Mouse (Mus musculus): ENCODE data around the gene Wbp2.

Wbp2 gene

GRCm38 (mm10) chr11:116064187-116064867 lies 22.5 kb downstream of the Wbp2 start:
- in situ Hi-C loops (cut with MboI, MseI), result no loop called here

- in situ Hi-C loops (cut with MboI, MseI), result no loop called here
These were observed 23.2 kb downstream of the Wbp2 start for GRCm38 (mm10) chr11:116063562-116063961.

DNA sequence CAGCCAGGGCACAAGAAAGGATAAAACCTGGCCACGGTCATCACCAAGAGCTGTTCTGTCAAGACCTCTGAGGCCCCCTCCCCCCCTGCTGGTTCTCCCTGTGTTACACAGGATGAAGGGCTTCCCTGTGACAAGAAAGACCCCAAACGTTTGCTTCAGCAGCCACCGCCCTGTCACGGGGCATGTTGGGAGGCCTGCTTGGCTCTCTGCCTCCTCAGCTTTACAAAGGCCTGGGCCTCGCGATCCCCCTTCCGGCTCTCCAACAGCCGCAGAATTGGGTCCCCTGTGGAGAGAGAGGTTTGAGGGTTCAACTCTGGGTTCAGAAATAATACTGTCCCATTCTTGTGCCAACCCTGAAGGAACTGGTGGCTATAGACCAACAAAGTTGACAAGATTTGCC lies 24.3 kb downstream of the Wbp2 start:
- in situ Hi-C loops (cut with MboI, MseI), result no loop called here

DNA sequence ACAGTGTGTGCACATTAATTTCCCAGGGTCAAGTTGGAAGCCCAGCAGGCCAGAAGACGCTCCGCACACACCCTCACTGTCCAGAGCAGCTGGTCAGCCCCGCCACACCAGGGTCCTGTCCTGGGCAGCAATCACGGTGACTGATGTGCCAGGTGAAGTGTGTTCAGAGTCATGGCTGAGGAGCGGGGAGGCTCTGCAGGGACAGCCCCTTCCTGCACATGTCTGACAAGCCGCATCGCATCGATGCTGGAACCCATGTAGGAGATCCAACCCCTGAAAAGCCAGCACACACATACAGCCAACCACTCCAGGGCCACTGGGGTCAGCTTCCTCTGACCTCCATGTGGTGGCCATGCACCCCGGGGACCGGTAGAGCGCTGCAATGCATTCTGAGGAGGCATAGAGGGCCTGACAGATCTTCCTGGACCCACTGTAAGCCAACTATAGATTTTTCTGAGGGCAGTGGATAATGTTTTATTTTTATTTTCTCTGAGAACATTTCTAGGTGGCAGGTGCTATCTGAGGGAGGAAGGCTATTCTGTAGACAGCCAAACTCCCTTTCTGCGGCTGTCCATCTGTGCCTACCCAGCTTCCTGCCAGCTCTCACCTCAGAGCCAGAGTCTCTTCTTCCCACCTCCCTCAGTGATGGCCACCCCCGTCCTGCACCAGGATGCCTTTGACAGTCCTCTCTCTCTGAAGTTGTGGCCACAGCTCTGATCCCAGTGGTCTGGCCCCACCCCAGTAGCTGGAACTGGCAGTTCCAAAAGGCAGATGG lies 25.0 kb downstream of the Wbp2 start:
- in situ Hi-C loops (cut with MboI, MseI), result no loop called here

- in situ Hi-C loops (cut with MboI, MseI), result no loop called here
These were observed 26.2 kb downstream of the Wbp2 start for GRCm38 (mm10) chr11:116060596-116060995.

- in situ Hi-C loops (cut with MboI, MseI), result no loop called here
These were observed 27.1 kb downstream of the Wbp2 start for GRCm38 (mm10) chr11:116059691-116060025.

DNA sequence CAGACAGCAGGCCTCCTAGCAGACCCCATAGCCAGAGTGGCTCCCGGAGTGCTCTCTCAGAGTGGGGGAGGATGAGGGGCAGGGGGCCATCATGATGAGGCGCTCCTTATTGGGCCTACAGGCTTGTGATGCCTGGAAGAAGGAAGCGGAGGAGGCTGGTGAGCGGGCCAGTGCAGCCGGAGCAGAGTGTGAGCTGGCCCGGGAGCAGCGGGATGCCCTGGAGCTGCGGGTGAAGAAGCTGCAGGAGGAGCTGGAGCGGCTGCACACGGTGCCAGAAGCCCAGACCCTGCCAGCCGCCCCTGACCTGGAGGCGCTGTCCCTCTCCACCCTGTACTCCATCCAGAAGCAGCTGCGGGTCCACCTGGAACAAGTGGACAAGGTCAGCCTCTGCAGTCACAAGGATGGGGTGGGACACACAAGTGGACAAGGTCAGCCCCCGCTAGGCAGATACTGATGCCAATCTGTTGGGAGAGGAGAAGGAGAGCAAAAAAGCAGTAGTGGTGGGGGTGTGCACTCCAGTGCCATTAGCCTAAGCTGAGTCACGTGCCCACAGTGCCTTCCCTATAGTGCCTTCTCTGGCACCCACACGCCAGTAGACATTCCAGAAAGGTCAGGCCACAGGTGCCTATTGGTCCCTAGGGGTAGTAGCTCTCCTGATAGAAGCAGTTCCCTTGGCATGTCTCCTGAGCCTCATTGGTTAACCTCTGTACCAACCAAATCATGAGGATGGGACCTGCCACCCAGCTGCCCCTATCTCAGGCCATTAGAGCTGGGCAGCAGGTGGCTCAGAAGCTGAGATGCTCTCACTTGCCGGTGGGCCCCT lies 27.7 kb downstream of the Wbp2 start:
- in situ Hi-C loops (cut with MboI, MseI), result no loop called here

DNA sequence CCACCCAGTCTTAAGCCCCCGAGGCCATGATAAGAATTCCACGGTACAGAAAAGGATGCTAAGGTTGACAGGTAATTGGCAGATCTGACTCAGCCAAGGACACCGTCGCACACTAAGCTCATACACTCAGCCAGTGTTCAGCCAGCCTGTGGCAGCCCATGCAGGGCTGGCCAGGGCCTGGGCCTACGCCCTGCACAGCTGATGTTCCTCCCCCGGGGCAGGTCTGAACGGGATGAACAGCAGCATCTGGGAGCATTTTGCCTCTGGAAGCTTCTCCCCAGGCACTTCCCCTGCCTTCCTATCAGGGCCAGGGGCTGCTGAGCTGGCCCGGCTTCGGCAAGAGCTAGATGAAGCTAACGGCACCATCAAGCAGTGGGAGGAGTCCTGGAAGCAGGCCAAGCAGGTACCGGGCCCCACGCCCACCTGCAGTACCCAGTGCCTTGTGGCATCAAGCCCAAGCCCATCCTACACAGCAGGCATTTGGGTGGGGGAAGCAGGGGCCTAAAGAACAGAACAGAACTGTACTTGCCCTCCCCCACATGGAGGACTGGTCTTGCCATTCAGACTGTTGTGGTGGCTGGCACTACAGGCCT lies 28.7 kb downstream of the Wbp2 start:
- in situ Hi-C loops (cut with MboI, MseI), result no loop called here

DNA sequence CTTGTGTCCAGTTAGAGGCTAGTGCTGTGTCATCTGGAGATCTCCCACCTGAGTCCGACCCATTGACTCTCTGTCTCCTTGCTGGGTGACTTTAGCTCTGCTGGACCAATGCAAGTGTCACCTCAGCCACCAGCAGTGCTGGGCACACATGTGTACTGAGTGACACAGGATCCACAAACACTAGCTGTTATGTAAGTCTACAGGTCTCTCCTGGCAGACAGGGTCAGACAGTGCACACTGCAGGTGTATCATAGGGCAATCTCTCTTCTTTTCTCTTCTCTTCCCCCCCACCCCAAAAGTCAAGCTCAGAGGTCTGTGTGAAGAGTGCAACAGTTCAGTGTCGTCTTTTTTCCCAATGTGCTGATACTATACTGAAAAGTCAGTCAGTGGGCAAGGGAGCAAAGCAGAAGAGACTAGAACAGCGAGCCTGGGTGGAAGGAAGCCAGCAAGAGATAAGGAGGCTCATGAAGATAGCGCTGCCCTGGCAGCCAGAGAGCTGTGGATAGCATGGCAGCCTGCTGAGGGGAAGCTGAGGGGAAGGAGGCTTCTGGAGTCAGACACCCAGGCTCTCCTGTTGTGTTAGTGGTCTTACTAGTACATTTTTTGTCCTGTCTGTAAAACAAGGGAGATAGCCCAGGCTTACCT lies 29.4 kb downstream of the Wbp2 start:
- in situ Hi-C loops (cut with MboI, MseI), result no loop called here

GRCm38 (mm10) chr11:116055873-116056272 lies 30.9 kb downstream of the Wbp2 start:
- in situ Hi-C loops (cut with MboI, MseI), result no loop called here

GRCm38 (mm10) chr11:116053510-116054229 lies 33.1 kb downstream of the Wbp2 start:
- in situ Hi-C loops (cut with MboI, MseI), result no loop called here

DNA sequence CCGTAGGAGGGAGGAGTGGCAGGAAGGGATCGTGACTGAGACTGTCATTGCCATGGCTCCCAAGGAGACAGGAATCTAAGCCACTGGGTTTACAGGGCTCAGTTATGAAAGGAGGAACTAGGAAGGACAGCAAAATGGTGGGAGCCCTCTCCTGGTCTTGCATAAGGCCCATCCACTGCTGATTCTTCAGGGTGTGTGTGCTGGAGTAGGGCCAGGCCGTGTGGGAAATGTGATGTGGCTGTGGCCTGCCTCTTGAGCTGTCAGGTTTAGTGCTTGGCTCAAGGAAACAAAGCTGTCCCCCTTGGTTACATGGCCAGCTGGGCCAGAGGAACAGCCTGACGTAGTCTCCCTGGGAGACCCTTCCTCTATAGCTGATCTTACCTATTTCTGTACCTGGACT lies 36.6 kb downstream of the Wbp2 start:
- in situ Hi-C loops (cut with MboI, MseI), result no loop called here

DNA sequence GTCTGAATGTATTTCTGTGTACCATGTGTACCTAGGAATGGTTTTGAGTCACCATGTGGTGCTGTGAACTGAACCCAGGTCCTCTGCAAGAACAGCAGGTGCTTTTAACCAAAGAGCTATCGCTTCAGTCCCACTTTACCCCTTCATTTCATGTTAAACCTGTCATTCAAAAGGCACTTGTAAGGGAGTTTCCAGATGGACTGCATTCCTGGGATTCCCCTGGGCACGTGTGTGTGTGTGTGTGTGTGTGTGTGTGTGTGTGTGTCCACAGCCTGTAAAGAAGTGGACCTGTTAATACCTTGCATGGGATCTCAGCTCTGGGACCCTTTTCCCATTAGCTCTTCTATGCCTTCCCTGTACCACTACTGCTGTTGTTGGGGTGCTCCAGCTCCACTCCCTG lies 37.2 kb downstream of the Wbp2 start:
- in situ Hi-C loops (cut with MboI, MseI), result no loop called here

GRCm38 (mm10) chr11:116045173-116045572 lies 41.6 kb downstream of the Wbp2 start:
- in situ Hi-C loops (cut with MboI, MseI), result no loop called here

DNA sequence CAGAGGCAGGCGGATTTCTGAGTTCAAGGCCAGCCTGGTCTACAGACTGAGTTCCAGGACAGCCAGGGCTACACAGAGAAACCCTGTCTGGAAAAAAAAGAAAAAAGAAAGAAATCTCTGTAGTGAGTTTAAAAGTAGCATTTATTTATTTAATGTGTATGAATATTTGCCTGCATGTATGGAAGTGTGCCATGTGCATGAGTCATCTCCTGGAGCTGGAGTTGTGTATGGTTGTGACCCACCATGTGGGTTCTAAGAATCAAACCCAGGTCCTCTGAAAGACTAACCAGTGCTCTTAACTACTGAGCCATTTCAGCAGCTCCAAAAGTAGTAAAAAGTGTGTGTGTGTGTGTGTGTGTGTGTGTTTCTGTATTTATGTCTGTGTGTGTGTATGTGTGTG lies 43.5 kb downstream of the Wbp2 start:
- in situ Hi-C loops (cut with MboI, MseI), result no loop called here

- in situ Hi-C loops (cut with MboI, MseI), result no loop called here
These were observed 44.2 kb downstream of the Wbp2 start for GRCm38 (mm10) chr11:116042372-116043138.

GRCm38 (mm10) chr11:116041833-116042232 lies 45.0 kb downstream of the Wbp2 start:
- in situ Hi-C loops (cut with MboI, MseI), result no loop called here

DNA sequence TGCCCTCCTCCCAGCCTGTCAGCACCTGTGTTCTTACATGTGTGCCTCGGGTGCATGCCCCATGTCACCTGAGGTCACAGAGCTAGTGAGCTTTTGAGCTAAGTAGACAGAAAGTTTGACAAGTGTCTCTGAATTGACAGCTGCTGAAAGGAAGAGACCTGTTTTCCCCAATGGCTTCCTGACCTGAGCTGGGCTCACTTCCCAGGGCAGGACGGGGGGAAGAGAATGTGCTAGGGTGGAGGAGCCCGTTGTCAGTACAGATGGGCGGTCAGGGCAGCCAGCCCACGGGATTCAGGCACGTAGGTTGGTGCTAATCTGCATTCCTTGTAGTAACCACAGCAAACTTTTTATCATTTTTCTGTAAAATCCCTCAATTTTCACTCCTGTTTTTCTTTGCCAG lies 46.2 kb downstream of the Wbp2 start:
- in situ Hi-C loops (cut with MboI, MseI), result no loop called here

GRCm38 (mm10) chr11:116037826-116038225 lies 49.0 kb downstream of the Wbp2 start:
- in situ Hi-C loops (cut with MboI, MseI), result no loop called here

- in situ Hi-C loops (cut with MboI, MseI), result no loop called here
These were observed 50.1 kb downstream of the Wbp2 start for GRCm38 (mm10) chr11:116036671-116037070.

All from T-helper 17 cell (primary cell).